Mouse (Mus musculus): ENCODE results near the gene Vps16. TPM values are rescaled to one million over a fixed set of nuclear protein-coding genes. Genes with fewer than 3 reads are reported as not detected.

The Vps16 gene
- polyA plus RNA-seq, 1 experiment from 2014 or later = 106 TPM

Other genes with a start within 250 kb of the Vps16 start
- gene Snrpb, start 244.9 kb upstream of the Vps16 start, polyA plus RNA-seq (2015; fragmentation: Nextera tagmentation; extraction: Ambion mirVana) = 535 and 561 TPM in 2 replicates
- not detected in 2 replicates for gene Tmc2, start 229.1 kb upstream of the Vps16 start, polyA plus RNA-seq (2015; fragmentation: Nextera tagmentation; extraction: Ambion mirVana)
- gene Nop56, start 149.9 kb upstream of the Vps16 start, polyA plus RNA-seq (2015; fragmentation: Nextera tagmentation; extraction: Ambion mirVana) = 252 and 261 TPM in 2 replicates
- gene Idh3b, start 139.8 kb upstream of the Vps16 start, polyA plus RNA-seq (2015; fragmentation: Nextera tagmentation; extraction: Ambion mirVana) = 144 and 154 TPM in 2 replicates
- 2.6 and 2.8 TPM in 2 replicates for gene Ebf4, start 129.2 kb upstream of the Vps16 start, polyA plus RNA-seq (2015; fragmentation: Nextera tagmentation; extraction: Ambion mirVana)
- 145 and 151 TPM in 2 replicates for gene Cpxm1, start 26.8 kb upstream of the Vps16 start, polyA plus RNA-seq (2015; fragmentation: Nextera tagmentation; extraction: Ambion mirVana)
- gene Gm28372, start 19.1 kb upstream of the Vps16 start, polyA plus RNA-seq (2015; fragmentation: Nextera tagmentation; extraction: Ambion mirVana) = not detected in 2 replicates
- gene 1700020A23Rik, start 19.1 kb upstream of the Vps16 start, polyA plus RNA-seq (2015; fragmentation: Nextera tagmentation; extraction: Ambion mirVana) = 0.37 TPM in 1 of 2 replicates, not detected in the other
- 0.14 and 0.15 TPM in 2 replicates for gene Tmem239, start 17.9 kb upstream of the Vps16 start, polyA plus RNA-seq (2015; fragmentation: Nextera tagmentation; extraction: Ambion mirVana)
- 16.2 and 17.2 TPM in 2 replicates for gene Pced1a, start 362 bp downstream of the Vps16 start, polyA plus RNA-seq (2015; fragmentation: Nextera tagmentation; extraction: Ambion mirVana)
- 86.6 and 106 TPM in 2 replicates for gene Ptpra, start 25.9 kb downstream of the Vps16 start, polyA plus RNA-seq (2015; fragmentation: Nextera tagmentation; extraction: Ambion mirVana)
- gene Mrps26, start 139.4 kb downstream of the Vps16 start, polyA plus RNA-seq (2015; fragmentation: Nextera tagmentation; extraction: Ambion mirVana) = 93.6 and 101 TPM in 2 replicates
- not detected in 2 replicates for gene Oxt, start 151.8 kb downstream of the Vps16 start, polyA plus RNA-seq (2015; fragmentation: Nextera tagmentation; extraction: Ambion mirVana)
- gene Avp, start 158.2 kb downstream of the Vps16 start, polyA plus RNA-seq (2015; fragmentation: Nextera tagmentation; extraction: Ambion mirVana) = not detected in 2 replicates
- gene Fastkd5, start 205.7 kb downstream of the Vps16 start, polyA plus RNA-seq (2015; fragmentation: Nextera tagmentation; extraction: Ambion mirVana) = 13.2 and 14.1 TPM in 2 replicates
- gene Ubox5, start 205.7 kb downstream of the Vps16 start, polyA plus RNA-seq (2015; fragmentation: Nextera tagmentation; extraction: Ambion mirVana) = 10.8 and 11.0 TPM in 2 replicates
- 4.0 and 4.5 TPM in 2 replicates for gene Lzts3, start 218.5 kb downstream of the Vps16 start, polyA plus RNA-seq (2015; fragmentation: Nextera tagmentation; extraction: Ambion mirVana)
- gene Ddrgk1, start 240.3 kb downstream of the Vps16 start, polyA plus RNA-seq (2015; fragmentation: Nextera tagmentation; extraction: Ambion mirVana) = 69.6 and 71.7 TPM in 2 replicates
- 90.9 and 99.1 TPM in 2 replicates for gene Itpa, start 243.3 kb downstream of the Vps16 start, polyA plus RNA-seq (2015; fragmentation: Nextera tagmentation; extraction: Ambion mirVana)